Mouse (Mus musculus): Measurements from ENCODE around the gene Srm. TPM values are rescaled to one million over a fixed set of nuclear protein-coding genes. Genes with fewer than 3 reads are reported as not detected.

Gene Srm
- polyA plus RNA-seq, 1 experiment: 103 TPM

GRCm38 (mm10) chr4:148589565-148589964 lies 1.7 kb upstream of the Srm start:
- TF ChIP-seq E2F4 (IDR thresholded peaks at IDR 0.05; ENCODE audit: insufficient read depth) (no peak), USF1 (IDR thresholded peaks at IDR 0.05; ENCODE audit: low read depth) (no peak)
- Histone ChIP-seq H3K79me2 (ENCODE audit: control insufficient read depth, insufficient read depth) (peaks cover 17% of the 10 kb centered on the region), H3K27me3 (ENCODE audit: control insufficient read depth, insufficient read depth, insufficient read length) (no peaks in the 10 kb centered on the region), H3K4me2 (ENCODE audit: low read depth) (no peak overlapping the region), H3K4me3 (no peak overlapping the region), H3K36me3 (ENCODE audit: control insufficient read depth, insufficient read depth) (peaks cover 6% of the 10 kb centered on the region), H3ac (ENCODE audit: control insufficient read depth, insufficient read length) (no peak overlapping the region)

- H3K4me3 ChIP-seq: peak overlapping the region; percentile 84
- H3K79me2 ChIP-seq (ENCODE audit: control insufficient read depth, insufficient read depth): peaks cover 17% of the 10 kb centered on the region
- no peak for TF ChIP-seq CEBPB (IDR thresholded peaks at IDR 0.05; ENCODE audit: insufficient read depth, poor library complexity, severe bottlenecking)
- TF ChIP-seq E2F4 (IDR thresholded peaks at IDR 0.05; ENCODE audit: insufficient read depth): no peak
- no peak for TF ChIP-seq POLR2A (IDR thresholded peaks at IDR 0.05; ENCODE audit: insufficient read length, low read depth)
- no peak for TF ChIP-seq REST (IDR thresholded peaks at IDR 0.05; ENCODE audit: insufficient read depth, insufficient read length)
- no peak for TF ChIP-seq USF1 (IDR thresholded peaks at IDR 0.05; ENCODE audit: low read depth)
- TF ChIP-seq MAX (IDR thresholded peaks at IDR 0.05; ENCODE audit: low read depth): no peak
- no peak for TF ChIP-seq TCF12 (IDR thresholded peaks at IDR 0.05; ENCODE audit: insufficient read depth, poor library complexity, severe bottlenecking)
- no peak for TF ChIP-seq MYOD1 (IDR thresholded peaks at IDR 0.05; ENCODE audit: control insufficient read depth in 1 of 3, insufficient read length in 2 of 3, low read depth in 2 of 3)
- TF ChIP-seq POLR2AphosphoS2 (IDR thresholded peaks at IDR 0.05; ENCODE audit: insufficient read length, low read depth): no peak
- no peak for TF ChIP-seq MYOG (IDR thresholded peaks at IDR 0.05; ENCODE audit: control insufficient read depth in 1 of 3, insufficient read depth in 1 of 3, insufficient read length in 2 of 3, low read depth in 2 of 3)
- TF ChIP-seq TCF3 (IDR thresholded peaks at IDR 0.05; ENCODE audit: insufficient read length, low read depth): no peak
- no peak for TF ChIP-seq SRF (IDR thresholded peaks at IDR 0.05; ENCODE audit: control insufficient read depth, insufficient read length, low read depth)
- peaks cover 6% of the 10 kb centered on the region for H3K36me3 ChIP-seq (ENCODE audit: control insufficient read depth, insufficient read depth)
- no peaks in the 10 kb centered on the region for H3K27me3 ChIP-seq (ENCODE audit: control insufficient read depth, insufficient read depth, insufficient read length)
- H3K4me2 ChIP-seq (ENCODE audit: low read depth): peak overlapping the region; percentile 91
- peak overlapping the region; percentile 95 for H3ac ChIP-seq (ENCODE audit: control insufficient read depth, insufficient read length)
Observed at GRCm38 (mm10) chr4:148590421-148591170, 707 bp upstream of the Srm start.

- TF ChIP-seq MAX (IDR thresholded peaks at IDR 0.05; ENCODE audit: low read depth) (no peak), SRF (IDR thresholded peaks at IDR 0.05; ENCODE audit: control insufficient read depth, insufficient read length, low read depth) (no peak), E2F4 (IDR thresholded peaks at IDR 0.05; ENCODE audit: insufficient read depth) (no peak), REST (IDR thresholded peaks at IDR 0.05; ENCODE audit: insufficient read depth, insufficient read length) (no peak), POLR2A (IDR thresholded peaks at IDR 0.05; ENCODE audit: insufficient read length, low read depth) (peak; percentile 37), TCF3 (IDR thresholded peaks at IDR 0.05; ENCODE audit: insufficient read length, low read depth) (no peak), USF1 (IDR thresholded peaks at IDR 0.05; ENCODE audit: low read depth) (no peak), POLR2AphosphoS2 (IDR thresholded peaks at IDR 0.05; ENCODE audit: insufficient read length, low read depth) (peak; percentile 13), MYOG (IDR thresholded peaks at IDR 0.05; ENCODE audit: control insufficient read depth in 1 of 3, insufficient read depth in 1 of 3, insufficient read length in 2 of 3, low read depth in 2 of 3) (peak in 2 of 3 experiments; percentile 27 to 30), CEBPB (IDR thresholded peaks at IDR 0.05; ENCODE audit: insufficient read depth, poor library complexity, severe bottlenecking) (no peak), TCF12 (IDR thresholded peaks at IDR 0.05; ENCODE audit: insufficient read depth, poor library complexity, severe bottlenecking) (no peak), MYOD1 (IDR thresholded peaks at IDR 0.05; ENCODE audit: control insufficient read depth in 1 of 3, insufficient read length in 2 of 3, low read depth in 2 of 3) (peak in 1 of 3 experiments; percentile 16)
- peaks cover 13% of the 10 kb centered on the region for H3K36me3 ChIP-seq (ENCODE audit: control insufficient read depth, insufficient read depth)
- H3K4me3 ChIP-seq: peak overlapping the region; percentile 84
- peak overlapping the region; percentile 94 for H3K4me2 ChIP-seq (ENCODE audit: low read depth)
- H3K79me2 ChIP-seq (ENCODE audit: control insufficient read depth, insufficient read depth): peaks cover 17% of the 10 kb centered on the region
- no peaks in the 10 kb centered on the region for H3K27me3 ChIP-seq (ENCODE audit: control insufficient read depth, insufficient read depth, insufficient read length)
- H3ac ChIP-seq (ENCODE audit: control insufficient read depth, insufficient read length): peak overlapping the region; percentile 95
Observed at GRCm38 (mm10) chr4:148591637-148592380, 506 bp downstream of the Srm start.

GRCm38 (mm10) chr4:148593996-148594395 lies 2.7 kb downstream of the Srm start:
- peaks cover 17% of the 10 kb centered on the region for H3K79me2 ChIP-seq (ENCODE audit: control insufficient read depth, insufficient read depth)
- H3K4me2 ChIP-seq (ENCODE audit: low read depth): no peak overlapping the region
- H3ac ChIP-seq (ENCODE audit: control insufficient read depth, insufficient read length): no peak overlapping the region
- H3K4me3 ChIP-seq: no peak overlapping the region
- H3K36me3 ChIP-seq (ENCODE audit: control insufficient read depth, insufficient read depth): peaks cover 25% of the 10 kb centered on the region
- TF ChIP-seq TCF12 (IDR thresholded peaks at IDR 0.05; ENCODE audit: insufficient read depth, poor library complexity, severe bottlenecking): no peak
- no peak for TF ChIP-seq REST (IDR thresholded peaks at IDR 0.05; ENCODE audit: insufficient read depth, insufficient read length)
- no peak for TF ChIP-seq MYOG (IDR thresholded peaks at IDR 0.05; ENCODE audit: control insufficient read depth in 1 of 3, insufficient read depth in 1 of 3, insufficient read length in 2 of 3, low read depth in 2 of 3)
- no peak for TF ChIP-seq POLR2A (IDR thresholded peaks at IDR 0.05; ENCODE audit: insufficient read length, low read depth)
- TF ChIP-seq CEBPB (IDR thresholded peaks at IDR 0.05; ENCODE audit: insufficient read depth, poor library complexity, severe bottlenecking): no peak
- no peak for TF ChIP-seq MAX (IDR thresholded peaks at IDR 0.05; ENCODE audit: low read depth)
- TF ChIP-seq MYOD1 (IDR thresholded peaks at IDR 0.05; ENCODE audit: control insufficient read depth in 1 of 3, insufficient read length in 2 of 3, low read depth in 2 of 3): no peak
- no peak for TF ChIP-seq E2F4 (IDR thresholded peaks at IDR 0.05; ENCODE audit: insufficient read depth)
- no peak for TF ChIP-seq POLR2AphosphoS2 (IDR thresholded peaks at IDR 0.05; ENCODE audit: insufficient read length, low read depth)
- TF ChIP-seq SRF (IDR thresholded peaks at IDR 0.05; ENCODE audit: control insufficient read depth, insufficient read length, low read depth): no peak
- TF ChIP-seq USF1 (IDR thresholded peaks at IDR 0.05; ENCODE audit: low read depth): no peak
- TF ChIP-seq TCF3 (IDR thresholded peaks at IDR 0.05; ENCODE audit: insufficient read length, low read depth): no peak
- H3K27me3 ChIP-seq (ENCODE audit: control insufficient read depth, insufficient read depth, insufficient read length): no peaks in the 10 kb centered on the region

All from myocyte (in vitro differentiated cells).